Mouse (Mus musculus): Measurements from ENCODE around the gene 4930402H24Rik. TPM values are rescaled to one million over a fixed set of nuclear protein-coding genes. Genes with fewer than 3 reads are reported as not detected.
"Not testable (repeated sequence)": the region's sequence is repeated elsewhere in the genome, so short reads cannot be mapped to it uniquely, and the experiment has no call there.

4930402H24Rik gene
- total RNA-seq, 4 experiments from 2014 or later: 41.2 to 57.7 (median 51.0) TPM

GRCm38 (mm10) chr2:130852964-130853363 is 53.2 kb downstream of the 4930402H24Rik start:
- DNase-seq (ENCODE audit: low spot score): no peak

GRCm38 (mm10) chr2:130851363-130852246 is 54.6 kb downstream of the 4930402H24Rik start:
- DNase-seq (ENCODE audit: low spot score): no peak

- DNase-seq (ENCODE audit: low spot score): no peak
Measured at GRCm38 (mm10) chr2:130849688-130850087, 56.5 kb downstream of the 4930402H24Rik start.

- no peak for DNase-seq (ENCODE audit: low spot score)
Measured at GRCm38 (mm10) chr2:130848313-130848712, 57.9 kb downstream of the 4930402H24Rik start.

GRCm38 (mm10) chr2:130843623-130844022 is 62.6 kb downstream of the 4930402H24Rik start:
- DNase-seq (ENCODE audit: low spot score): no peak

GRCm38 (mm10) chr2:130840846-130841245 is 65.4 kb downstream of the 4930402H24Rik start:
- DNase-seq (ENCODE audit: low spot score): peak; percentile 35

- DNase-seq (ENCODE audit: low spot score): peak; percentile 68
Measured at GRCm38 (mm10) chr2:130839874-130840661, 66.1 kb downstream of the 4930402H24Rik start.

- no peak for DNase-seq (ENCODE audit: low spot score)
Measured at GRCm38 (mm10) chr2:130839528-130839873, 66.7 kb downstream of the 4930402H24Rik start.

GRCm38 (mm10) chr2:130839084-130839483 is 67.1 kb downstream of the 4930402H24Rik start:
- DNase-seq (ENCODE audit: low spot score): peak; percentile 35

- no peak for DNase-seq (ENCODE audit: low spot score)
Measured at GRCm38 (mm10) chr2:130838131-130838530, 68.1 kb downstream of the 4930402H24Rik start.

GRCm38 (mm10) chr2:130833699-130834098 is 72.5 kb downstream of the 4930402H24Rik start:
- DNase-seq (ENCODE audit: low spot score): no peak

GRCm38 (mm10) chr2:130832582-130832981 is 73.6 kb downstream of the 4930402H24Rik start:
- no peak for DNase-seq (ENCODE audit: low spot score)

GRCm38 (mm10) chr2:130832012-130832411 is 74.2 kb downstream of the 4930402H24Rik start:
- no peak for DNase-seq (ENCODE audit: low spot score)

GRCm38 (mm10) chr2:130830236-130830635 is 76.0 kb downstream of the 4930402H24Rik start:
- no peak for DNase-seq (ENCODE audit: low spot score)

- no peak for DNase-seq (ENCODE audit: low spot score)
Measured at GRCm38 (mm10) chr2:130829496-130829895, 76.7 kb downstream of the 4930402H24Rik start.

GRCm38 (mm10) chr2:130828668-130829067 is 77.5 kb downstream of the 4930402H24Rik start:
- no peak for DNase-seq (ENCODE audit: low spot score)

GRCm38 (mm10) chr2:130828066-130828465 is 78.1 kb downstream of the 4930402H24Rik start:
- DNase-seq (ENCODE audit: low spot score): not testable (repeated sequence)

- peak; percentile 81 for DNase-seq (ENCODE audit: low spot score)
Measured at GRCm38 (mm10) chr2:130827410-130827809, 78.8 kb downstream of the 4930402H24Rik start.

GRCm38 (mm10) chr2:130818838-130819647 is 87.2 kb downstream of the 4930402H24Rik start:
- no peak for DNase-seq (ENCODE audit: low spot score)

- DNase-seq (ENCODE audit: low spot score): no peak
Measured at GRCm38 (mm10) chr2:130817865-130818264, 88.3 kb downstream of the 4930402H24Rik start.

- no peak for DNase-seq (ENCODE audit: low spot score)
Measured at GRCm38 (mm10) chr2:130816205-130816604, 90.0 kb downstream of the 4930402H24Rik start.

GRCm38 (mm10) chr2:130814492-130814891 is 91.7 kb downstream of the 4930402H24Rik start:
- DNase-seq (ENCODE audit: low spot score): no peak

Measured in heart, adult 8-10 months (tissue).